Mouse (Mus musculus): ENCODE results near the gene Vtcn1.

Gene Vtcn1

GRCm38 (mm10) chr3:100922506-100923375, 97.5 kb downstream of the Vtcn1 start:
- DNase-seq, result no peak

- no peak for DNase-seq
Measured at GRCm38 (mm10) chr3:100924065-100924732, 98.9 kb downstream of the Vtcn1 start.

- DNase-seq, result no peak
Measured at GRCm38 (mm10) chr3:100925176-100925575, 99.9 kb downstream of the Vtcn1 start.

GRCm38 (mm10) chr3:100931332-100932076, 106.2 kb downstream of the Vtcn1 start:
- no peak for DNase-seq

GRCm38 (mm10) chr3:100932077-100932944, 107.1 kb downstream of the Vtcn1 start:
- DNase-seq, result no peak

- no peak for DNase-seq
Measured at GRCm38 (mm10) chr3:100935521-100935920, 110.3 kb downstream of the Vtcn1 start.

- no peak for DNase-seq
Measured at GRCm38 (mm10) chr3:100936201-100936600, 110.9 kb downstream of the Vtcn1 start.

- DNase-seq, result no peak
Measured at GRCm38 (mm10) chr3:100938211-100938610, 113.0 kb downstream of the Vtcn1 start.

GRCm38 (mm10) chr3:100940496-100941037, 115.3 kb downstream of the Vtcn1 start:
- no peak for DNase-seq
